Mouse (Mus musculus) forebrain, postnatal 0 days (tissue): ENCODE results near the gene Adgrb2. TPM values are rescaled to one million over a fixed set of nuclear protein-coding genes. Genes with fewer than 3 reads are reported as not detected.

Experiments
- ATAC-seq: fragments of 200-750 bp; cut with Nextera tagmentation; 2 replicates; pipeline ENCODE4 v1.8.0; 2017; ENCODE audit warnings: mild to moderate bottlenecking, moderate library complexity
- DNase-seq: peaks from one replicate; pipeline ENCODE4 v3.0.0-alpha.2; 2015
- H3K27ac ChIP-seq: fragments of 300-500 bp; sonication (generic); 2 replicates; pipeline ENCODE4 v1.5.1; 2014; ENCODE audit warnings: low read depth, mild to moderate bottlenecking, antibody characterized with exemption, low read length, moderate library complexity, mixed read lengths
- H3K27me3 ChIP-seq: fragments of 300-500 bp; sonication (generic); 2 replicates; pipeline ENCODE4 v1.6.1; 2014; ENCODE audit warnings: mild to moderate bottlenecking, low read length, mixed read lengths; ENCODE audit not compliant: insufficient read depth
- H3K36me3 ChIP-seq: fragments of 300-500 bp; sonication (generic); 2 replicates; pipeline ENCODE4 v1.6.1; 2014; ENCODE audit warnings: mild to moderate bottlenecking, moderate library complexity; ENCODE audit not compliant: insufficient read depth
- H3K4me1 ChIP-seq: fragments of 300-500 bp; sonication (generic); 2 replicates; pipeline ENCODE4 v1.6.1; 2014; ENCODE audit warnings: antibody characterized with exemption; ENCODE audit not compliant: insufficient read depth
- H3K4me2 ChIP-seq: fragments of 300-500 bp; sonication (generic); 2 replicates; pipeline ENCODE4 v1.6.1; 2014; ENCODE audit warnings: low read depth, mild to moderate bottlenecking, moderate library complexity
- H3K4me3 ChIP-seq: fragments of 300-500 bp; sonication (generic); 2 replicates; pipeline ENCODE4 v1.5.1; 2014; ENCODE audit warnings: low read depth, low read length, mixed read lengths
- H3K9ac ChIP-seq: fragments of 300-500 bp; sonication (generic); 2 replicates; pipeline ENCODE4 v1.6.1; 2014; ENCODE audit warnings: mild to moderate bottlenecking
- H3K9me3 ChIP-seq: fragments of 300-500 bp; sonication (generic); 2 replicates; pipeline ENCODE4 v1.6.1; 2016; ENCODE audit warnings: low read length
- CTCF ChIP-seq: sonication (generic); IDR thresholded peaks from 2 replicates; pipeline ENCODE4 v1.5.1; 2016; ENCODE audit warnings: antibody characterized with exemption, control low read depth, low read depth
- WGBS: fragments of 180-500 bp; shearing (Covaris S2); extraction: QIAGEN DNeasy Blood & Tissue Kit; methylation state at CpG from one replicate; pipeline ENCODE4 v1.1.7; 2014; 5-methylcytosine and 5-hydroxymethylcytosine counted together
- polyA plus RNA-seq: library from polyadenylated mRNA; unstranded; fragments of >200 nt; fragmentation: Nextera tagmentation; extraction: Ambion mirVana; gene quantifications from 2 replicates; pipeline ENCODE4 v1.2.1, GENCODE M21; 2015
- total RNA-seq: library from RNA; depleted of rRNA; stranded (reverse); fragments of >200 nt; gene quantifications from 2 replicates; pipeline ENCODE4 v1.2.3, GENCODE M21; 2014; rRNA removed

Adgrb2 gene
- total and polyA plus RNA-seq, 2 experiments from 2014 or later: 18.3 to 216 TPM

DNA sequence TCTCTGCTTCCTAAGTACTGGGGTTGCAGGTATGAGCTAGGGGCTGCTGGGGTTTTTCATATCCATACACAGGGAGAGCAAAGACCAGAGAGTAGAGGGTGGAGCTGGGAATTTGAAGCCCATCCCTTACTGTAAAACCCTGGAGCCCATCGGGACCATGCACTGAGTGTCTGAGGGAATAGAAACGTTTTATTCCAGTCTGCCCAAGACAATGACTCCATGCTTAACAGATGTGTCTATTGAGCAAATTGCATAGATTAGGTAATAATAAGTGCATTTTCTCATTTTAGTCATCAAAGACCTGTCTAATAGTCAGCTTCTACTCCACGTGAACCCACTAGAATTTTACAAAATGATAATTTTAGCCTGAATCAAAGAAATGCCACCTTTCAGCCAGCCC is 85.9 kb downstream of the Adgrb2 start:
- Histone ChIP-seq H3K9me3 (no peaks in the 10 kb centered on the region), H3K27ac (no peak overlapping the region), H3K9ac (no peak overlapping the region), H3K4me3 (no peak overlapping the region), H3K4me1 (no peaks in the 10 kb centered on the region), H3K36me3 (no peaks in the 10 kb centered on the region), H3K27me3 (no peaks in the 10 kb centered on the region), H3K4me2 (no peak overlapping the region)
- TF ChIP-seq CTCF: no peak
- DNase-seq: no peak
- WGBS: 48% methylated on average over 3 of the region's 3 CpGs
- ATAC-seq: peak; percentile 59; the same call in 1 of the 2 replicates

- no peak overlapping the region for H3K4me2 ChIP-seq
- no peak for TF ChIP-seq CTCF
- H3K27ac ChIP-seq: no peak overlapping the region
- H3K36me3 ChIP-seq: no peaks in the 10 kb centered on the region
- no peaks in the 10 kb centered on the region for H3K9me3 ChIP-seq
- ATAC-seq: no peak
- WGBS: 86% methylated on average over 2 of the region's 2 CpGs
- H3K4me1 ChIP-seq: no peaks in the 10 kb centered on the region
- no peak for DNase-seq
- H3K9ac ChIP-seq: no peak overlapping the region
- no peaks in the 10 kb centered on the region for H3K27me3 ChIP-seq
- H3K4me3 ChIP-seq: no peak overlapping the region
These were observed 87.1 kb downstream of the Adgrb2 start for GRCm38 (mm10) chr4:130071758-130072157.

Other genes starting within 250 kb of the Adgrb2 start
- gene Khdrbs1, start 242.6 kb upstream of the Adgrb2 start, total RNA-seq: 108 and 128 TPM in 2 replicates
- gene Khdrbs1, start 242.6 kb upstream of the Adgrb2 start, polyA plus RNA-seq: 90.5 and 105 TPM in 2 replicates
- gene Ptp4a2, start 173.7 kb upstream of the Adgrb2 start, total RNA-seq: 123 and 131 TPM in 2 replicates
- gene Ptp4a2, start 173.7 kb upstream of the Adgrb2 start, polyA plus RNA-seq: 252 and 270 TPM in 2 replicates
- not detected in 2 replicates for gene Spocd1, start 55.6 kb upstream of the Adgrb2 start, total RNA-seq
- gene Spocd1, start 55.6 kb upstream of the Adgrb2 start, polyA plus RNA-seq: 0.05 TPM in 1 of 2 replicates, not detected in the other
- gene Col16a1, start 63.0 kb downstream of the Adgrb2 start, total RNA-seq: 21.8 and 29.7 TPM in 2 replicates
- gene Col16a1, start 63.0 kb downstream of the Adgrb2 start, polyA plus RNA-seq: 6.8 and 7.5 TPM in 2 replicates
- gene Pef1, start 117.7 kb downstream of the Adgrb2 start, total RNA-seq: 51.6 and 52.9 TPM in 2 replicates
- 58.5 and 60.7 TPM in 2 replicates for gene Pef1, start 117.7 kb downstream of the Adgrb2 start, polyA plus RNA-seq
- 2.4 and 5.0 TPM in 2 replicates for gene Hcrtr1, start 154.5 kb downstream of the Adgrb2 start, total RNA-seq
- gene Hcrtr1, start 154.5 kb downstream of the Adgrb2 start, polyA plus RNA-seq: 1.6 and 2.5 TPM in 2 replicates
- gene Tinagl1, start 190.3 kb downstream of the Adgrb2 start, total RNA-seq: 3.5 and 6.7 TPM in 2 replicates
- gene Tinagl1, start 190.3 kb downstream of the Adgrb2 start, polyA plus RNA-seq: 3.5 and 4.5 TPM in 2 replicates
- gene Gm853, start 237.5 kb downstream of the Adgrb2 start, total RNA-seq: 0.08 TPM in 1 of 2 replicates, not detected in the other
- gene Gm853, start 237.5 kb downstream of the Adgrb2 start, polyA plus RNA-seq: 0.08 and 0.28 TPM in 2 replicates